Mouse (Mus musculus): ENCODE measurements around the gene Fbxw25. TPM values are rescaled to one million over a fixed set of nuclear protein-coding genes. Genes with fewer than 3 reads are reported as not detected.
"Not testable (repeated sequence)": the region's sequence is repeated elsewhere in the genome, so short reads cannot be mapped to it uniquely, and the experiment has no call there.

Fbxw25 gene
- polyA plus RNA-seq (2014; fragmentation: Nextera tagmentation; extraction: Ambion mirVana), result not detected in 2 replicates

DNA sequence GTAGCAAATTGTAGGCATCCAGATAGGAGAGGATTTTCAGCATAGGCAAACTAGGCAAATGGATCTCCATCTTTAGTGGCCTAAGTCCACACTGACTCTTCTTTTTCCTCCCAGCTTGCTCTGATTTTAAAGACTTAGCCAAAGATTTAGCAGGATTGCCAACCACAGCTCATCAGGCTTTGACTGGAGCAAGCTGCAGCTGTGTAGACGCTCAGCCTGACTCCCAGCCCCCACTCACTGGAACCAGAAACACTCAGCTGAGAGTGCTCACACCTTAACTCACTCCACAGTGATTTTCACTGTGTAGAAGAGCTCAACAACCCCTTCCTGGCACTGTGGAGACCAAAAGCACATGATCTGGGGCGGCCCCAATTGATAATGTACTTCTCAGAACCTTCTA lies at the start of gene Fbxw25:
Fbxw25 (minus strand) TSS at position 101 of the 400 bp plus-strand sequence.
- WGBS, result 62% methylated on average over 2 of the region's 2 CpGs
- H3K4me3 ChIP-seq (replicated peaks; ENCODE audit: low read depth, low read length); ATAC-seq (ENCODE audit: low FRiP score, low TSS enrichment); H3K4me2 ChIP-seq (ENCODE audit: low read length); H3K9ac ChIP-seq (replicated peaks; ENCODE audit: low read length); DNase-seq; H3K36me3 ChIP-seq (ENCODE audit: control insufficient read depth, insufficient read depth, low read length); H3K9me3 ChIP-seq (ENCODE audit: control insufficient read depth, low read length); H3K27me3 ChIP-seq (ENCODE audit: control insufficient read depth, insufficient read depth, low read length); H3K27ac ChIP-seq (replicated peaks; ENCODE audit: low read depth, low read length); H3K4me1 ChIP-seq (ENCODE audit: control insufficient read depth, insufficient read depth, low read length): not testable (repeated sequence)

DNA sequence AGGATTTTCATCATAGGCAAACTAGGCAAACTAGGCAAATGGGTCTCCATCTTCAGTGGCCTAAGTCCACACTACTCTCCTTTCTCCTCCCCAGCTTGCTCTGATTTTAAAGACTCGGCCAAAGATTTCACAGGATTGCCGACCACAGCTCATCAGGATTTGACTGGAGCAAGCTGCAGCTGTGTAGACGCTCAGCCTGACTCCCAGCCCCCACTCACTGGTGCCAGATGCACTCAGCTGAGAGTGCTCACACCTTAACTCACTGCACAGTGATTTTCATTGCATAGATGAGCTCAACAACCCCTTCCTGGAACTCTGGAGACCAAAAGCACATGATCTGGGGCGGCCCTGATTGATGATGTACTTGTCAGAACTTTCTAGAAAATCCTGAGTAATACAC lies 38.1 kb upstream of the Fbxw25 start, which contains the start of gene Fbxw18:
Fbxw18 (minus strand) TSS at position 101 of the 400 bp plus-strand sequence.
- not testable (repeated sequence) for DNase-seq

DNA sequence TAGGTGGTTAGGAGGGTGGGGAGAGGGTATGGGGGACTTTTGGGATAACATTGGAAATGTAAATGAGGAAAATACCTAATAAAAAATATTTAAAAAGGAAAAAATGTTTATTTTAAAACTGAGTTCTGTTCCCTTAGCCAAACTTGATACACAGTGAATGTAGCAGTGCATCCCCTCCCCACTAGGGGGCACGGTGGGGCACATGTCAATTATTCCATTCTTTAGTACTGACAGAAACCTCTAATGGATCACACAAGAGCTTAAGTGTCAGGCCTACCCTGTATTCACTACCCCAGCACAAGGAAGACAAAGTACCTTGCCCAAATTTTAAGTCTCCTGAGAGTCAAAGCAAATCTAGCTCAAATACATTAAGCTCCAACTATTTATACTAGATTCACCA lies 20.8 kb upstream of the Fbxw25 start:
- Histone ChIP-seq H3K9ac (replicated peaks; ENCODE audit: low read length) (no peak overlapping the region), H3K4me3 (replicated peaks; ENCODE audit: low read depth, low read length) (no peak overlapping the region), H3K9me3 (ENCODE audit: control insufficient read depth, low read length) (no peaks in the 10 kb centered on the region), H3K27me3 (ENCODE audit: control insufficient read depth, insufficient read depth, low read length) (no peaks in the 10 kb centered on the region), H3K36me3 (ENCODE audit: control insufficient read depth, insufficient read depth, low read length) (no peaks in the 10 kb centered on the region), H3K27ac (replicated peaks; ENCODE audit: low read depth, low read length) (no peak overlapping the region), H3K4me1 (ENCODE audit: control insufficient read depth, insufficient read depth, low read length) (no peaks in the 10 kb centered on the region), H3K4me2 (ENCODE audit: low read length) (no peak overlapping the region)
- 0% methylated on average over 1 of the region's 1 CpGs for WGBS
- DNase-seq, result peak; percentile 45
- ATAC-seq (ENCODE audit: low FRiP score, low TSS enrichment), result no peak

More for the DNA sequence above, 38.1 kb upstream of the Fbxw25 start, which contains the start of gene Fbxw18:
- not testable (repeated sequence) for H3K27me3 ChIP-seq (ENCODE audit: control insufficient read depth, insufficient read depth, low read length); H3K9ac ChIP-seq (replicated peaks; ENCODE audit: low read length); H3K4me1 ChIP-seq (ENCODE audit: control insufficient read depth, insufficient read depth, low read length); H3K4me2 ChIP-seq (ENCODE audit: low read length); ATAC-seq (ENCODE audit: low FRiP score, low TSS enrichment); H3K36me3 ChIP-seq (ENCODE audit: control insufficient read depth, insufficient read depth, low read length); H3K9me3 ChIP-seq (ENCODE audit: control insufficient read depth, low read length); H3K27ac ChIP-seq (replicated peaks; ENCODE audit: low read depth, low read length); H3K4me3 ChIP-seq (replicated peaks; ENCODE audit: low read depth, low read length)
- 78% methylated on average over 4 of the region's 4 CpGs for WGBS

DNA sequence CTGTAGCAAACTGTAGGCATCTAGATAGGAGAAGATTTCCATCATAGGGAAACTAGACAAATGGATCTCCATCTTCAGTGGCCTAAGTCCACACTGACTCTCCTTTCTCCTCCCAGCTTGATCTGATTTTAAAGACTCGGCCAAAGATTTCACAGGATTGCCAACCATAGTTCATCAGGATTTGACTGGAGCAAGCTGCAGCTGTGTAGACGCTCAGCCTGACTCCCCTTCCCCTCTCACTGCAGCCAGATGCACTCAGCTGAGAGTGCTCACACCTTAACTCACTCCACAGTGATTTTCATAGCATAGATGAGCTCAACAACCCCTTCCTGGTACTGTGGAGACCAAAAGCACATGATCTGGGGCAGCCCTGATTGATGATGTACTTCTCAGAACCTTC lies 38.5 kb downstream of the Fbxw25 start, which contains the start of gene Fbxw24:
Fbxw24 (minus strand) TSS at position 101 of the 400 bp plus-strand sequence.
- WGBS, result 86% methylated on average over 2 of the region's 2 CpGs
- ATAC-seq (ENCODE audit: low FRiP score, low TSS enrichment); H3K36me3 ChIP-seq (ENCODE audit: control insufficient read depth, insufficient read depth, low read length); H3K9ac ChIP-seq (replicated peaks; ENCODE audit: low read length); H3K4me2 ChIP-seq (ENCODE audit: low read length); H3K27ac ChIP-seq (replicated peaks; ENCODE audit: low read depth, low read length); H3K27me3 ChIP-seq (ENCODE audit: control insufficient read depth, insufficient read depth, low read length); H3K9me3 ChIP-seq (ENCODE audit: control insufficient read depth, low read length); DNase-seq; H3K4me1 ChIP-seq (ENCODE audit: control insufficient read depth, insufficient read depth, low read length); H3K4me3 ChIP-seq (replicated peaks; ENCODE audit: low read depth, low read length): not testable (repeated sequence)

DNA sequence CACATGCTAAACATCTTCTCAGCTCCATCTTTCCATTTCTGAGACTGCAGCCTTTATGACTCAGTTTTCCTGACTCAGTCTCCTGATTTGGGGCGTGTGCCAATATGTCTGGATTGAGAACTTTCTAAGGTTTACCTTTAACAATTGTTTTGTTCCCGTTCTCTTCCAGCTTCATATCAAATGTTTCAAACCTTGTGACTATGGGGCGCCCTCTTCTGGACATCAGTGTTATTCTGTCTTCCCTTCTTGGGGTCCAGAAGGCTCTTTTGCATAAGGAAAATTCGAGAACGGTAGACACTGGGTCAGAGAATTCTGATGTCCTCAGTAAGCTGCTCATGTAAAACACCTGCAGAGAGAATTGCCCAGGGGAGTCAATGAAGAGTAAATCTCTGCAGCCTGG lies 57.6 kb downstream of the Fbxw25 start:
- H3K4me3 ChIP-seq (replicated peaks; ENCODE audit: low read depth, low read length); H3K36me3 ChIP-seq (ENCODE audit: control insufficient read depth, insufficient read depth, low read length); H3K9me3 ChIP-seq (ENCODE audit: control insufficient read depth, low read length); H3K27ac ChIP-seq (replicated peaks; ENCODE audit: low read depth, low read length); H3K9ac ChIP-seq (replicated peaks; ENCODE audit: low read length); H3K4me1 ChIP-seq (ENCODE audit: control insufficient read depth, insufficient read depth, low read length); H3K4me2 ChIP-seq (ENCODE audit: low read length); ATAC-seq (ENCODE audit: low FRiP score, low TSS enrichment); H3K27me3 ChIP-seq (ENCODE audit: control insufficient read depth, insufficient read depth, low read length): not testable (repeated sequence)
- 42% methylated on average over 5 of the region's 5 CpGs for WGBS
- DNase-seq, result peak; percentile 53

DNA sequence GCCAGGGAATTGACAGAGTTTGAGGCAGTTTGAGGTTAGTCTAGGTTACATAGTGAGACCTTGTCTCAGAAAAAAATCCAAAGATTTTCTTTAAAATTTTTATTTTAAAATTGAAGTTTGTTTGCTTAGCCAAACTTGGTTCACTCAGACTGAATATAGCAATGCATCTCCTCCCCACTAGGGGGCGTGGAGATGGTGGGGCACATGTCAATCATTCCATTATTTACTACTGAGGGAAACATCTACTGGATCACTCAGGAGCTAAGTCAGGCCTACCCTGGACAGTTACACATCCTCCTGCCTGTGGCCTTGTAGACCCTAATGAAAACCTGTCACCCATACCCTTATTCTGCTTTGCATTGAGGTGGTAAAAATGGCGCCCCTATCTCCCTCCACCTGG lies 62.3 kb downstream of the Fbxw25 start:
- H3K4me2 ChIP-seq (ENCODE audit: low read length); H3K9me3 ChIP-seq (ENCODE audit: control insufficient read depth, low read length); ATAC-seq (ENCODE audit: low FRiP score, low TSS enrichment); H3K36me3 ChIP-seq (ENCODE audit: control insufficient read depth, insufficient read depth, low read length); H3K4me3 ChIP-seq (replicated peaks; ENCODE audit: low read depth, low read length); H3K9ac ChIP-seq (replicated peaks; ENCODE audit: low read length); H3K4me1 ChIP-seq (ENCODE audit: control insufficient read depth, insufficient read depth, low read length); H3K27me3 ChIP-seq (ENCODE audit: control insufficient read depth, insufficient read depth, low read length); H3K27ac ChIP-seq (replicated peaks; ENCODE audit: low read depth, low read length); DNase-seq: not testable (repeated sequence)
- 62% methylated on average over 2 of the region's 2 CpGs for WGBS

DNA sequence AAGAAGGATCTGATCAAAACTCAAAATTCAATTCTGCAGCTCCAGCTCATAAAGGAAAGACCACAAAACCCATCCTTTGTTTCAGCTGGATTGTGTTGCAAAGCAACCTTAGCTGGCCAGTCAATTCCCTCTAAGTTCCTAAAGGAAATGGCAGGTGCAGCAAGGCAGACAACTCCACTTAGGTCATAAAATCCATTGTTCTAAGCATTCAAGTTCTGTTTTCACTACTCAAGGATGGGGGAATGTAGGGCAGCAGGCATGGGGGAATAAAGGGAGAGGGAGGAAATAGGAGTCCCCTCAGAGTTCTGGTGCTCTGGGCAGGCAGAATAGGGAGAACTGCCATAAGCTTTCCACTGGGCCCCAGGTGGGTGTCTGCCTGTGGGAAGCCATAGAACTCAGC lies 67.2 kb downstream of the Fbxw25 start:
- DNase-seq (no peak), ATAC-seq (ENCODE audit: low FRiP score, low TSS enrichment) (no peak)
- Histone ChIP-seq H3K27me3 (ENCODE audit: control insufficient read depth, insufficient read depth, low read length) (no peaks in the 10 kb centered on the region), H3K36me3 (ENCODE audit: control insufficient read depth, insufficient read depth, low read length) (no peaks in the 10 kb centered on the region), H3K27ac (replicated peaks; ENCODE audit: low read depth, low read length) (no peak overlapping the region), H3K9me3 (ENCODE audit: control insufficient read depth, low read length) (no peaks in the 10 kb centered on the region), H3K4me3 (replicated peaks; ENCODE audit: low read depth, low read length) (no peak overlapping the region), H3K4me1 (ENCODE audit: control insufficient read depth, insufficient read depth, low read length) (no peaks in the 10 kb centered on the region), H3K4me2 (ENCODE audit: low read length) (no peak overlapping the region), H3K9ac (replicated peaks; ENCODE audit: low read length) (no peak overlapping the region)

Other genes starting within 250 kb of the Fbxw25 start
- not detected in 2 replicates for gene Fbxw16, start 215.5 kb downstream of the Fbxw25 start, polyA plus RNA-seq (2014; fragmentation: Nextera tagmentation; extraction: Ambion mirVana)
- gene Fbxw19, start 168.8 kb downstream of the Fbxw25 start, polyA plus RNA-seq (2014; fragmentation: Nextera tagmentation; extraction: Ambion mirVana), result not detected in 2 replicates
- not detected in 2 replicates for gene Fbxw15, start 96.4 kb downstream of the Fbxw25 start, polyA plus RNA-seq (2014; fragmentation: Nextera tagmentation; extraction: Ambion mirVana)
- gene Fbxw24, start 38.6 kb downstream of the Fbxw25 start, polyA plus RNA-seq (2014; fragmentation: Nextera tagmentation; extraction: Ambion mirVana), result not detected in 2 replicates
- not detected in 2 replicates for gene Fbxw18, start 38.0 kb upstream of the Fbxw25 start, polyA plus RNA-seq (2014; fragmentation: Nextera tagmentation; extraction: Ambion mirVana)
- not detected in 2 replicates for gene Fbxw26, start 81.4 kb upstream of the Fbxw25 start, polyA plus RNA-seq (2014; fragmentation: Nextera tagmentation; extraction: Ambion mirVana)
- not detected in 2 replicates for gene Fbxw27, start 126.0 kb upstream of the Fbxw25 start, polyA plus RNA-seq (2014; fragmentation: Nextera tagmentation; extraction: Ambion mirVana)
- not detected in 2 replicates for gene Spink8, start 147.6 kb upstream of the Fbxw25 start, polyA plus RNA-seq (2014; fragmentation: Nextera tagmentation; extraction: Ambion mirVana)
- gene Nme6, start 168.1 kb upstream of the Fbxw25 start, polyA plus RNA-seq (2014; fragmentation: Nextera tagmentation; extraction: Ambion mirVana), result 58.1 and 68.0 TPM in 2 replicates
- gene Camp, start 185.0 kb upstream of the Fbxw25 start, polyA plus RNA-seq (2014; fragmentation: Nextera tagmentation; extraction: Ambion mirVana), result not detected in 2 replicates
- gene Cdc25a, start 210.9 kb upstream of the Fbxw25 start, polyA plus RNA-seq (2014; fragmentation: Nextera tagmentation; extraction: Ambion mirVana), result 8.4 and 13.8 TPM in 2 replicates